Mouse (Mus musculus): ENCODE data around the gene Gm49322. TPM values are rescaled to one million over a fixed set of nuclear protein-coding genes. Genes with fewer than 3 reads are reported as not detected.

Gene Gm49322
- total and polyA plus RNA-seq, 3 experiments, result 0.34 to 0.62 (median 0.39) TPM

DNA sequence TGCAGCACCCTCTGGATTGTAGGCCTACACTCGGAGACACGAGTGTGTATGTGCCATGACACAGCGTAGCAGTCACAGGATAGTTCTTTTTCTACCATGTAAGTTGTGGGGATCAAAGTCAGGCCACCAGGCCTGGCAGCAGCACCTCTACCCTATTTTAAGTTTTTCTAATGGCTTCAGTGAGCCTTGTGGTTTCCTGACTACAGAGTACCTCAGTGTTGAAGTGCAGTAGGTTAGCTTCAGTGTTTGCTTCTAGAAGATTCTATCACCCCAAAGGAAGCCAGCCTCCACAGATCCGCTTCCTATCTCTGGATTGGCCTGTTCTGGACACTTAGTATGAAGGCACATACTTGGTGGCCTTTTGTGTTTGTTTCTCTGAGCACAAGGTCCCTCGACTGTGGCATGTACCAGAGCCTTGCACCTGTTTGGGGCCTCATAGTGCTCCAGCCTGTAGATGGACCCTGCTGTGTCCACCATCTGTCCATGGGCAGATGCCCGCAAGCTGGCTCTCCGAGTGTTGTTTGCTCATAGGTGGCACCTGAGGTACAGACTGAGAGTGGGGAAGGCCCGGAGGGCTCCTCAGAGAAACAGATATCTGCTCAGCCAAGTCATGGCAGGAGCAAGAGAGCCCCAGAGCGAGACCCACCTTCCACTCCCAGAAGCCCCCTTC, 4.4 kb downstream of the Gm49322 start:
- no peak overlapping the region for H3K9ac ChIP-seq (ENCODE audit: low read depth, low read length)
- no peaks in the 10 kb centered on the region for H3K4me1 ChIP-seq (ENCODE audit: control insufficient read depth, insufficient read depth, low read length)
- no peak for TF ChIP-seq POLR2A (IDR thresholded peaks at IDR 0.05; ENCODE audit: insufficient read depth, low read depth, low read length)
- no peak for TF ChIP-seq EP300 (IDR thresholded peaks at IDR 0.05; ENCODE audit: insufficient read depth, low read depth, low read length)
- TF ChIP-seq CTCF (IDR thresholded peaks at IDR 0.05), result no peak
- no peaks in the 10 kb centered on the region for H3K36me3 ChIP-seq (ENCODE audit: control insufficient read depth, insufficient read depth, low read length)
- H3K79me2 ChIP-seq (replicated peaks; ENCODE audit: control insufficient read depth, insufficient read depth, low read length), result peaks cover 4% of the 10 kb centered on the region; the same call in 1 of the 2 replicates
- no peaks in the 10 kb centered on the region for H3K27me3 ChIP-seq (ENCODE audit: control insufficient read depth, insufficient read depth, low read length)
- no peak overlapping the region for H3K4me3 ChIP-seq
- DNase-seq, result peak in 1 of 2 experiments; percentile 20
- WGBS, result 91% methylated on average over 9 of the region's 9 CpGs
- H3K27ac ChIP-seq, result no peak overlapping the region
- intact Hi-C loops (cut with DNase I), result no loop called here

DNA sequence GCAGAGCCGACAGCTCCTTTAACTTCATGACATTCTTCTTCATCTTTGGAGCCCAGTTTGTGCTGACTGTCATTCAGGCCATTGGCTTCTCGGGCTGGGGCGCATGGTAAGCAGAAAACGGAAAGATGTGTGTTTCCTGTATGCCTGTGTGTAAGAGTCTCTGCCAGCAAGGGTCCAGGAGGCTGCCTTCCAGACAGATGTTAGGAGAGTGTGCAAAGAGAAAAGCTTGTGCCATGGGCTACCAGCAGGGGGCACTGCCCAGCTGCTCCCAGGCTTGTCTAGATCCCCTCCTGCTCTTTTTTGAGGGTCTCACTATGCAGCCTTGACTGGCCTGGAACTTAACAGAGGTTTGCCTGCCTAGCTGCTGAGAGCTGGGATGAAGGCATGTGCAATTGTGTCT, 5.2 kb downstream of the Gm49322 start:
- intact Hi-C loops (cut with DNase I), result loop anchor here (1.0 kb wide), 1 partner anchor 77 kb away; no protein-coding TSS in a partner anchor
- peak in 1 of 2 experiments; percentile 74 for DNase-seq
- H3K4me1 ChIP-seq (ENCODE audit: control insufficient read depth, insufficient read depth, low read length), result no peaks in the 10 kb centered on the region
- H3K79me2 ChIP-seq (replicated peaks; ENCODE audit: control insufficient read depth, insufficient read depth, low read length), result peaks cover 4% of the 10 kb centered on the region; the same call in 1 of the 2 replicates
- TF ChIP-seq CTCF (IDR thresholded peaks at IDR 0.05) (peak; percentile 97), POLR2A (IDR thresholded peaks at IDR 0.05; ENCODE audit: insufficient read depth, low read depth, low read length) (no peak), EP300 (IDR thresholded peaks at IDR 0.05; ENCODE audit: insufficient read depth, low read depth, low read length) (0 out of 2 replicates have a peak, but pooled peaks have one; percentile 50)
- 31% methylated on average over 4 of the region's 4 CpGs for WGBS
- H3K4me3 ChIP-seq, result no peak overlapping the region
- no peaks in the 10 kb centered on the region for H3K36me3 ChIP-seq (ENCODE audit: control insufficient read depth, insufficient read depth, low read length)
- no peak overlapping the region for H3K9ac ChIP-seq (ENCODE audit: low read depth, low read length)
- no peaks in the 10 kb centered on the region for H3K27me3 ChIP-seq (ENCODE audit: control insufficient read depth, insufficient read depth, low read length)
- H3K27ac ChIP-seq, result no peak overlapping the region

DNA sequence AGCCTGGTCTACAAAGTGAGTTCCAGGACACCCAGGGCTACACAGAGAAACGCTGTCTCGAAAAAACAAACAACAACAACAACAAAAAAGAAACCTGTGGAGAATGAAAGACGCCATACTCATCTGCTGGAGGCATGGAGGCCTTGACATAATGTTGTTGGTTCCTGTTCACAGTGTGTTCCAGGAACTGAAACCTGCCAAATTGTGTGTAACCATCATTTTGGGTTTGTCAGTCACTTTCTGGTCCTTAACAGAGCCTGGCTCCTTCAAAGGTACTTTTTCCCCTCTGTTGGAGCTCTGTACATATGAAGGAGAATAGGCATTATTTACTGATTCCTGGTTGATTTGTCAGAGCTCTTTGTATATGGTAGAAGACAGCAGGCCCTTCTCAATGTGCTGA, 6.1 kb downstream of the Gm49322 start:
- H3K79me2 ChIP-seq (replicated peaks; ENCODE audit: control insufficient read depth, insufficient read depth, low read length), result no peaks in the 10 kb centered on the region; the same call in 1 of the 2 replicates
- H3K9ac ChIP-seq (ENCODE audit: low read depth, low read length), result no peak overlapping the region
- DNase-seq, result no peak
- 93% methylated on average over 3 of the region's 3 CpGs for WGBS
- no peaks in the 10 kb centered on the region for H3K4me1 ChIP-seq (ENCODE audit: control insufficient read depth, insufficient read depth, low read length)
- no peaks in the 10 kb centered on the region for H3K27me3 ChIP-seq (ENCODE audit: control insufficient read depth, insufficient read depth, low read length)
- H3K36me3 ChIP-seq (ENCODE audit: control insufficient read depth, insufficient read depth, low read length), result no peaks in the 10 kb centered on the region
- H3K27ac ChIP-seq, result no peak overlapping the region
- no peak overlapping the region for H3K4me3 ChIP-seq
- TF ChIP-seq POLR2A (IDR thresholded peaks at IDR 0.05; ENCODE audit: insufficient read depth, low read depth, low read length) (no peak), CTCF (IDR thresholded peaks at IDR 0.05) (no peak), EP300 (IDR thresholded peaks at IDR 0.05; ENCODE audit: insufficient read depth, low read depth, low read length) (no peak)
- intact Hi-C loops (cut with DNase I), result loop anchor here (1.0 kb wide), 1 partner anchor 76 kb away; no protein-coding TSS in a partner anchor

DNA sequence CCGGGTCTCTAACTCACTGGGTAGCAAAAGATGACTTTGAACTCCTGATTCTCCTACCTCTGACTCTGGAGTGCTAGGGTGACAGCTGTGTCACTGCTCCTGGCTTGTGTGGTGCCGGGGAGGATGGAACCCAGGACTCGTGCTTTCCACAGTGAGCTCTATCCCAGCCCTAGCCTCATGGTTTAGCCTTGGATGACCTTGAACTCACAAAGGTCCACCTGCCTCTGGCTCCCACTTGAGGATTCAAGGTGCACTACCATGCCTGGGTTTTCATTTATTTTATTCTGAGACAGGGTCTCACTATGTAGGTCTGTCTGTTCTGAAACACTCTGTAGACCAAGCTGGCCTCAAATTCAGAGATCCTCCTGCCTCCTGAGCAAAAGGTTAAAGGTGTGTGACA, 8.0 kb downstream of the Gm49322 start:
- Histone ChIP-seq H3K4me1 (ENCODE audit: control insufficient read depth, insufficient read depth, low read length) (no peaks in the 10 kb centered on the region), H3K4me3 (no peak overlapping the region), H3K27me3 (ENCODE audit: control insufficient read depth, insufficient read depth, low read length) (no peaks in the 10 kb centered on the region), H3K36me3 (ENCODE audit: control insufficient read depth, insufficient read depth, low read length) (no peaks in the 10 kb centered on the region), H3K27ac (no peak overlapping the region), H3K79me2 (replicated peaks; ENCODE audit: control insufficient read depth, insufficient read depth, low read length) (no peaks in the 10 kb centered on the region), H3K9ac (ENCODE audit: low read depth, low read length) (no peak overlapping the region)
- 81% methylated on average over 3 of the region's 3 CpGs for WGBS
- intact Hi-C loops (cut with DNase I), result no loop called here
- TF ChIP-seq POLR2A (IDR thresholded peaks at IDR 0.05; ENCODE audit: insufficient read depth, low read depth, low read length) (no peak), EP300 (IDR thresholded peaks at IDR 0.05; ENCODE audit: insufficient read depth, low read depth, low read length) (no peak), CTCF (IDR thresholded peaks at IDR 0.05) (no peak)
- DNase-seq, result no peak

DNA sequence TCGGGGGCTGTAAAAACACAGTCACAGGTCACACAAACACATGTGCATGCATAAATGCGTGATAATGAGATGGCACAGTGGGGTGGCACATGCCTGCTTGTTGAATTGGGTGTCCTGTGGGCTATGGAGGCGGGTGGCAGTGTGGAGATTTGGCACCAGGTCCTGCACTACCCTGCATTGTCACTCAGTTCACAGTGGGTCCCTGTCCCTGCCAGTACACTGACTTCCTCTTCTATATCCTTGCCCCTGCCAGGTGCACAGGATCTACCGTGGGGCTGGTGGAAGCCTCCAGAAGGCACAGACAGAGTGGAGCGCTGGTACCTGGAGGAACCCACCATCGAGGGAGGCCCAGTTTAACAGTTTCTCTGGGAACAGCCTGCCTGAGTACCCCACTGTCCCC, 8.5 kb downstream of the Gm49322 start:
- H3K27ac ChIP-seq, result no peak overlapping the region
- WGBS, result 87% methylated on average over 6 of the region's 6 CpGs
- no peaks in the 10 kb centered on the region for H3K36me3 ChIP-seq (ENCODE audit: control insufficient read depth, insufficient read depth, low read length)
- no peak for TF ChIP-seq CTCF (IDR thresholded peaks at IDR 0.05)
- no peak for TF ChIP-seq EP300 (IDR thresholded peaks at IDR 0.05; ENCODE audit: insufficient read depth, low read depth, low read length)
- TF ChIP-seq POLR2A (IDR thresholded peaks at IDR 0.05; ENCODE audit: insufficient read depth, low read depth, low read length), result no peak
- intact Hi-C loops (cut with DNase I), result no loop called here
- no peaks in the 10 kb centered on the region for H3K4me1 ChIP-seq (ENCODE audit: control insufficient read depth, insufficient read depth, low read length)
- H3K4me3 ChIP-seq, result no peak overlapping the region
- DNase-seq, result no peak
- H3K79me2 ChIP-seq (replicated peaks; ENCODE audit: control insufficient read depth, insufficient read depth, low read length), result no peaks in the 10 kb centered on the region
- H3K9ac ChIP-seq (ENCODE audit: low read depth, low read length), result no peak overlapping the region
- H3K27me3 ChIP-seq (ENCODE audit: control insufficient read depth, insufficient read depth, low read length), result no peaks in the 10 kb centered on the region

DNA sequence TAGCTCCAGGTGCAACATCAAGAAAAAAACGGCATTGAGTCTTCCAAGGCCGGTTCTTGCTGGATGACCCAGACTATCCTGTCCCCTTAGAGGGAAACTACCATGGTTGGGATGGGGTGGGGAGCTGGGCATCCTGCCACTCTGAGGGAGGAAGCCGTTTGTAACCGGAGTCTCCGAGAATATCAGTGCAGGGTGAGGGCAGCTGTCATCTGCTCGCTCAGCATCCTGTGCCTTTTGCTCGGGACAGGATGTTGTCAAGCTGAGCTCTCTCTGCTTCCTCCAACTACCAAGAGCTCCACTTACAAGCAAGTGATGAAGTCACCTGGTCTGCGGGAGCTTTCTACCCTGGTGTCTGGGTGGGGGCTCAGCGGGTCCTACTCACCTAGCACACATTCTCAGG, 12.4 kb downstream of the Gm49322 start:
- Histone ChIP-seq H3K36me3 (ENCODE audit: control insufficient read depth, insufficient read depth, low read length) (no peaks in the 10 kb centered on the region), H3K79me2 (replicated peaks; ENCODE audit: control insufficient read depth, insufficient read depth, low read length) (no peaks in the 10 kb centered on the region), H3K27ac (no peak overlapping the region; the same call in 1 of the 2 replicates), H3K4me3 (no peak overlapping the region), H3K27me3 (ENCODE audit: control insufficient read depth, insufficient read depth, low read length) (no peaks in the 10 kb centered on the region), H3K9ac (ENCODE audit: low read depth, low read length) (no peak overlapping the region), H3K4me1 (ENCODE audit: control insufficient read depth, insufficient read depth, low read length) (no peaks in the 10 kb centered on the region)
- WGBS, result 28% methylated on average over 9 of the region's 9 CpGs
- TF ChIP-seq CTCF (IDR thresholded peaks at IDR 0.05), result no peak
- no peak for TF ChIP-seq EP300 (IDR thresholded peaks at IDR 0.05; ENCODE audit: insufficient read depth, low read depth, low read length)
- no peak for TF ChIP-seq POLR2A (IDR thresholded peaks at IDR 0.05; ENCODE audit: insufficient read depth, low read depth, low read length)
- intact Hi-C loops (cut with DNase I), result no loop called here
- peak in 1 of 2 experiments; percentile 49 for DNase-seq
